Mouse (Mus musculus): ENCODE results near the gene Lgsn. TPM values are rescaled to one million over a fixed set of nuclear protein-coding genes. Genes with fewer than 3 reads are reported as not detected.

The Lgsn gene
- polyA plus RNA-seq, 1 experiment from 2014 or later: not detected

DNA sequence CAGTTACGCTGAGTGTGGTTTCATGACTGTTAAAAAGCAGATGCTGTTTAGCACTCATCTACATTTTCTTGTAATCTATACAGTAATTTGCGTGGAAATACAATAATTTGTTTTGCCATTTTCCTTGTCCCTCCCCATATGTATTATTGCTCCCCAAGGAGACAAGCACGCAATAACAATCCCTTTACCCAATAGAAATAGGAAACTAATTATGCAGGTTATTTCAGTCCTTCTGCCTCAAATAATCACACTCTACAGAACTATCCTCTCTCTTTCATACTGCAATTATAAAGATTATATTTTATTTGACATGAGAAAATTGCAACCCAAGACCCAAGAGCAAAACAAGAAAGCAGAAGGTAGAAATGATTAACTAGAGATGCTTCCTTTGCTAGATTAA, 20.8 kb downstream of the Lgsn start:
- no peak for DNase-seq (ENCODE audit: low spot score)
- no peaks in the 10 kb centered on the region for H3K4me1 ChIP-seq (replicated peaks; ENCODE audit: control insufficient read depth, insufficient read depth, low read length)
- 91% methylated on average over 3 of the region's 3 CpGs for WGBS
- no peaks in the 10 kb centered on the region for H3K36me3 ChIP-seq (ENCODE audit: control insufficient read depth, insufficient read depth, low read length)
- H3K9me3 ChIP-seq (ENCODE audit: control insufficient read depth, low read length): no peaks in the 10 kb centered on the region
- no peak overlapping the region for H3K4me2 ChIP-seq (ENCODE audit: low read length)
- H3K27ac ChIP-seq (ENCODE audit: low read depth): no peak overlapping the region
- no peak overlapping the region for H3K4me3 ChIP-seq (ENCODE audit: low read depth, low read length)
- no peaks in the 10 kb centered on the region for H3K27me3 ChIP-seq (replicated peaks; ENCODE audit: control insufficient read depth, insufficient read depth, low read length)
- H3K9ac ChIP-seq (ENCODE audit: low read length): no peak overlapping the region
- no peak for ATAC-seq (replicated peaks; ENCODE audit: low FRiP score, low TSS enrichment, low read depth)

DNA sequence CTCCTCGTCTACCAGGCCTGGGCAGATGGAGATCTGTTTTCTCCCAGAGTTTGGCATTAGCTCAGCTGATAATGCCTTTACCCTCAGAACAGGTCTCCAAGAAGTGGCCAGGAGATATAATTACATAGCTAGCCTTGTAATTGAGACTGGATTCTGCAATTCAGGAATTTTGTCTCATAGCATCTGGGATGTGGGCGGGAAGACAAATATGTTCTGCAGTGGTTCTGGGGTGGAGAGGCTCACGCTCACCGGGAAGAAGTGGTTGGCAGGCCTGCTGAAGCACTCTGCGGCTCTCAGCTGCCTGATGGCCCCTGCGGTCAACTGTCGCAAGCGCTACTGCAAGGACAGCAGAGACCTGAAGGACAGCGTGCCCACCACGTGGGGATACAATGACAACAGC, 27.6 kb downstream of the Lgsn start:
- no peak overlapping the region for H3K4me2 ChIP-seq (ENCODE audit: low read length)
- no peak overlapping the region for H3K27ac ChIP-seq (ENCODE audit: low read depth)
- H3K9me3 ChIP-seq (ENCODE audit: control insufficient read depth, low read length): no peaks in the 10 kb centered on the region
- 89% methylated on average over 10 of the region's 10 CpGs for WGBS
- ATAC-seq (replicated peaks; ENCODE audit: low FRiP score, low TSS enrichment, low read depth) (no peak), DNase-seq (ENCODE audit: low spot score) (no peak)
- no peak overlapping the region for H3K9ac ChIP-seq (ENCODE audit: low read length)
- H3K4me1 ChIP-seq (replicated peaks; ENCODE audit: control insufficient read depth, insufficient read depth, low read length): no peaks in the 10 kb centered on the region
- no peaks in the 10 kb centered on the region for H3K36me3 ChIP-seq (ENCODE audit: control insufficient read depth, insufficient read depth, low read length)
- H3K27me3 ChIP-seq (replicated peaks; ENCODE audit: control insufficient read depth, insufficient read depth, low read length): no peaks in the 10 kb centered on the region
- H3K4me3 ChIP-seq (ENCODE audit: low read depth, low read length): no peak overlapping the region

DNA sequence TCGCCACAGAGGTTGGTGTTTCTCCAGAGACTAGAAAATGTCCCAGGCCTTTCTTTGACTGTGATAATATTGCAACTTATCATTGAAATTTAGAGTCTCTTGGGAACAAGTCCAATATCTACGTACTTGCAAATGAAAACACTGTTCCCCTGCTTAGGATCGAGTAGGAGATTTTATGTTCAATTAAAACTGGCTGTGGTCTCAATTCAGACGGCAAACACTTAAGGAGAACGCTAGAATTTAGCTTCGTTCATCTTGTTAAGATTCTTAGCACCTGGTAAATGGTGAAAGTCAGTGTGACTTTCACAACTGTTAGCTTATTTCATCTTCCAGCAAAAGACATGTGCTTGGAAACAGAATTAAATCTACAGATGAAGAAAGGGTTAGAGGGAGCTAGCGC, 29.1 kb downstream of the Lgsn start:
- Histone ChIP-seq H3K9ac (ENCODE audit: low read length) (no peak overlapping the region), H3K27ac (ENCODE audit: low read depth) (no peak overlapping the region), H3K9me3 (ENCODE audit: control insufficient read depth, low read length) (no peaks in the 10 kb centered on the region), H3K27me3 (replicated peaks; ENCODE audit: control insufficient read depth, insufficient read depth, low read length) (no peaks in the 10 kb centered on the region), H3K4me1 (replicated peaks; ENCODE audit: control insufficient read depth, insufficient read depth, low read length) (no peaks in the 10 kb centered on the region), H3K4me2 (ENCODE audit: low read length) (no peak overlapping the region), H3K36me3 (ENCODE audit: control insufficient read depth, insufficient read depth, low read length) (no peaks in the 10 kb centered on the region), H3K4me3 (ENCODE audit: low read depth, low read length) (no peak overlapping the region)
- no peak for DNase-seq (ENCODE audit: low spot score)
- no peak for ATAC-seq (replicated peaks; ENCODE audit: low FRiP score, low TSS enrichment, low read depth)
- WGBS: 87% methylated on average over 7 of the region's 7 CpGs

DNA sequence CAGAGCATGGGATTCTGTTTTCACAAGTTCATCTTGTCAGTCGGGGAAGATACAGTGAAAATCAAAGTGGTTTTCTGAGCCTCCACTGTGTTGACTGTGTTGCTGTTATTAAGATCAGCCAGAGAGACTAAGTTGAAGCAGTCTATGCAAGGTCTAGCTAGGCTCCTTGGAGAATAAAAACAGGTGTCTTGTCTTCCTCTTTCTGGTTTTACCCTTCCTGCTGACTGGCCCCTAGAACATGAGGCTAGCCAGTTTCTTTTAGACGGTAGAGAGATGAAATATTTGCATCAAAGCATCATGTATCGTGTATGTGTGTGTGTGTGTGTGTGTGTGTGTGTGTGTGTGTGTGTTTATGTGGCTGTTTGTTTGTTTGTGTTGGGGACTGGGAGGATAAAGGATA, 29.6 kb downstream of the Lgsn start:
- 66% methylated on average over 3 of the region's 3 CpGs for WGBS
- no peaks in the 10 kb centered on the region for H3K36me3 ChIP-seq (ENCODE audit: control insufficient read depth, insufficient read depth, low read length)
- ATAC-seq (replicated peaks; ENCODE audit: low FRiP score, low TSS enrichment, low read depth): no peak
- no peak overlapping the region for H3K9ac ChIP-seq (ENCODE audit: low read length)
- no peak for DNase-seq (ENCODE audit: low spot score)
- no peak overlapping the region for H3K4me2 ChIP-seq (ENCODE audit: low read length)
- no peaks in the 10 kb centered on the region for H3K27me3 ChIP-seq (replicated peaks; ENCODE audit: control insufficient read depth, insufficient read depth, low read length)
- no peaks in the 10 kb centered on the region for H3K4me1 ChIP-seq (replicated peaks; ENCODE audit: control insufficient read depth, insufficient read depth, low read length)
- no peak overlapping the region for H3K4me3 ChIP-seq (ENCODE audit: low read depth, low read length)
- no peak overlapping the region for H3K27ac ChIP-seq (ENCODE audit: low read depth)
- H3K9me3 ChIP-seq (ENCODE audit: control insufficient read depth, low read length): no peaks in the 10 kb centered on the region

DNA sequence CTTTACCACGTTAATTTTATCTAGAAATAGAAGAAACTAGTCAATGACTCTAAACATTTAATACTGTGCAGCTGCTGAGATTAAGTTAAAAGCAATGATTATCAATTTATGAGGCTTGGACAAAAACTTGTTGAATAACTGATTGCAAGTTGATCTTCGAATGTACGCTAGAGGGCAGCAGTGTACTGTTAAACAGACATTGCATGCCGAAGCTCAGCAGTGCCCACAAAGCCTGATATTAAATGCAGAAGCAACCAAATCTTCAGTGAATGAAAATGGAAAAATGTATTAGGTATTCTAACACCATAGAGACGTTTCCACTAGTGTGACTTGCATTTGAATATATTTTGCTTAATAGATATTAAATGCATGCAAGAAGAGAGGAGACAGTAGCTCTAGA, 33.9 kb downstream of the Lgsn start:
- no peak overlapping the region for H3K4me3 ChIP-seq (ENCODE audit: low read depth, low read length)
- 1% methylated on average over 5 of the region's 5 CpGs for WGBS
- DNase-seq (ENCODE audit: low spot score) (peak; percentile 57), ATAC-seq (replicated peaks; ENCODE audit: low FRiP score, low TSS enrichment, low read depth) (no peak)
- no peaks in the 10 kb centered on the region for H3K27me3 ChIP-seq (replicated peaks; ENCODE audit: control insufficient read depth, insufficient read depth, low read length)
- H3K27ac ChIP-seq (ENCODE audit: low read depth): no peak overlapping the region
- H3K4me1 ChIP-seq (replicated peaks; ENCODE audit: control insufficient read depth, insufficient read depth, low read length): no peaks in the 10 kb centered on the region
- no peak overlapping the region for H3K4me2 ChIP-seq (ENCODE audit: low read length)
- no peak overlapping the region for H3K9ac ChIP-seq (ENCODE audit: low read length)
- no peaks in the 10 kb centered on the region for H3K9me3 ChIP-seq (ENCODE audit: control insufficient read depth, low read length)
- no peaks in the 10 kb centered on the region for H3K36me3 ChIP-seq (ENCODE audit: control insufficient read depth, insufficient read depth, low read length)

DNA sequence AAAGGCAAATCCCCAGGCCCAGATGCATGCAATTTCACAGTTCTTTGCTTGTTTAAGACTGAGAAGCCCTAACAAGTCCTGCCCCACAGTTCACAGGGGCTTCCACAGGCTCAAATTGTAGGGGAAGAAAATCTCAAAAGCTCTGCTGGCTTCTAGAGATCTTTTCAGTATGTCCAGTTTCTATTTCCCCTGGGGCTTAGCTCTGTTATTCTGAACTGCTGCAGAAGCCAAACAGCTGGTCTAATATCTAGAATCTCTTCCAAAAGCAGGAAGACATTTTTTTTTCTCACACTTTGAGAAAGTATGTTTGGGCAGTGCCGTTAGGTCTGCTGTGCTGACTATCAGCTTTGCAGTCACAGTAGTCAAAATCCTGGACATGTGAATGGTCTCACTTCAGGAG, 38.6 kb downstream of the Lgsn start:
- DNase-seq (ENCODE audit: low spot score) (no peak), ATAC-seq (replicated peaks; ENCODE audit: low FRiP score, low TSS enrichment, low read depth) (no peak)
- H3K4me1 ChIP-seq (replicated peaks; ENCODE audit: control insufficient read depth, insufficient read depth, low read length): no peaks in the 10 kb centered on the region
- no peaks in the 10 kb centered on the region for H3K27me3 ChIP-seq (replicated peaks; ENCODE audit: control insufficient read depth, insufficient read depth, low read length)
- H3K36me3 ChIP-seq (ENCODE audit: control insufficient read depth, insufficient read depth, low read length): no peaks in the 10 kb centered on the region
- no peak overlapping the region for H3K4me2 ChIP-seq (ENCODE audit: low read length)
- H3K27ac ChIP-seq (ENCODE audit: low read depth): no peak overlapping the region
- no peak overlapping the region for H3K4me3 ChIP-seq (ENCODE audit: low read depth, low read length)
- no peaks in the 10 kb centered on the region for H3K9me3 ChIP-seq (ENCODE audit: control insufficient read depth, low read length)
- WGBS: 38% methylated on average over 1 of the region's 1 CpGs
- H3K9ac ChIP-seq (ENCODE audit: low read length): no peak overlapping the region

DNA sequence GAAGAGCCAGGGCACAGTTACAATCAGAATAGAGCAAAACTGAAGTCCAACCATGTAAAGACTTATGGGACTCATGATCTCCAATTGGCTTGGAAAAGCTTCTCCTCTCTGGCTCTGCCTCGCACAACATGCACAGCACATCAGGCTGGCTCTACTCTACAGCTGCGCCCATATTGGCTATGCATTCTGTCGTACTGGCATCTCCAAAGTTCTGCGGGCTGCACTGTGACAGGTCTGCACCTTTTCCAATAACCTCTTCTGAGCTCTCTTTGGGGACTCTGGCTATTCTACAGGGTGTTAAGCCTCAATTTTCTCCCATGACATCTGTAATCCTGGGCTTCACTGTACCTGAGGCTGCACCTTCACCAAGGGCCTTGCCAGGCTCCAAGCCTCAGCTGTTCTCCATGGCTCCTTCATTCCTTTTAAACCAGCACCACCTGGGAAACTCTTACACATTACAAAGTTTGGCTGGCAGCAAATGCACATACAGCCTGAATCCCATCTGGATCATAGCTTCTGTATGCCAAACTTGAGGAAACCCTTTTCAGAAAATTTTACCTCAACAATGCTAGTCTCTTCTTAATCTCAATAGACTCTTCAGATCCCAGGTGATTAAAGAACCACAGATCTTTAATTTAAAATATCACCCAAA, 44.5 kb downstream of the Lgsn start:
- Histone ChIP-seq H3K4me2 (ENCODE audit: low read length) (no peak overlapping the region), H3K36me3 (ENCODE audit: control insufficient read depth, insufficient read depth, low read length) (no peaks in the 10 kb centered on the region), H3K9ac (ENCODE audit: low read length) (no peak overlapping the region), H3K4me1 (replicated peaks; ENCODE audit: control insufficient read depth, insufficient read depth, low read length) (no peaks in the 10 kb centered on the region), H3K9me3 (ENCODE audit: control insufficient read depth, low read length) (no peaks in the 10 kb centered on the region), H3K4me3 (ENCODE audit: low read depth, low read length) (no peak overlapping the region), H3K27ac (ENCODE audit: low read depth) (no peak overlapping the region), H3K27me3 (replicated peaks; ENCODE audit: control insufficient read depth, insufficient read depth, low read length) (no peaks in the 10 kb centered on the region)
- WGBS: 96% methylated on average over 4 of the region's 4 CpGs
- no peak for DNase-seq (ENCODE audit: low spot score)
- no peak for ATAC-seq (replicated peaks; ENCODE audit: low FRiP score, low TSS enrichment, low read depth)

DNA sequence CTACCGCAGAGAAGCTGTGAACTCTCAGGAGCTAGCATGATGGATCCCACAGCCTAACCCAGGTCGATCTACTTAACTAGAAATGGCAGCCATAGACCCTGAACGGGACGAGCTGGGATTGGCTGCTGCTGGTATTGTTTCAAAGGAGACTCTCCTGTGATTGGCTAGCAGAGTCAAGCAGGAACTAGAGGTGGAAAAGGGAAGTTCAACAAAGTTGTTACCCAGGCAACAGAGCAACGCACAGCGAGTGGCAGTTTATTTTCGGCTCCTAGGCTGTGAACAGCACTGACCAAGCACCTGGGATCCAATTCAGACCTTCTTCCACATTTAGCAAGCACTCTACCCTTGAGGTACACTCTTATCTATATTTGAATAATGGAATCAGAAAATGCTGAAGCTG, 46.4 kb downstream of the Lgsn start, which contains the start of the genes 4931428L18Rik and Pih1d3:
TSS of gene 4931428L18Rik (minus strand) at position 121 of the 400 bp plus-strand sequence.
TSS of gene Pih1d3 (plus strand) at position 275 of the 400 bp plus-strand sequence.
- ATAC-seq (replicated peaks; ENCODE audit: low FRiP score, low TSS enrichment, low read depth) (no peak), DNase-seq (ENCODE audit: low spot score) (no peak)
- H3K4me3 ChIP-seq (ENCODE audit: low read depth, low read length): no peak within 1 kb of the TSS
- no peak within 1 kb of the TSS for H3K27ac ChIP-seq (ENCODE audit: low read depth)
- no peak within 1 kb of the TSS for H3K9ac ChIP-seq (ENCODE audit: low read length)
- H3K9me3 ChIP-seq (ENCODE audit: control insufficient read depth, low read length): no peaks in the 10 kb centered on the region
- no peaks in the 10 kb centered on the region for H3K4me1 ChIP-seq (replicated peaks; ENCODE audit: control insufficient read depth, insufficient read depth, low read length)
- H3K27me3 ChIP-seq (replicated peaks; ENCODE audit: control insufficient read depth, insufficient read depth, low read length): no peaks in the 10 kb centered on the region
- 84% methylated on average over 7 of the region's 7 CpGs for WGBS
- no peak within 1 kb of the TSS for H3K4me2 ChIP-seq (ENCODE audit: low read length)
- H3K36me3 ChIP-seq (ENCODE audit: control insufficient read depth, insufficient read depth, low read length): no peaks in the 10 kb centered on the region

DNA sequence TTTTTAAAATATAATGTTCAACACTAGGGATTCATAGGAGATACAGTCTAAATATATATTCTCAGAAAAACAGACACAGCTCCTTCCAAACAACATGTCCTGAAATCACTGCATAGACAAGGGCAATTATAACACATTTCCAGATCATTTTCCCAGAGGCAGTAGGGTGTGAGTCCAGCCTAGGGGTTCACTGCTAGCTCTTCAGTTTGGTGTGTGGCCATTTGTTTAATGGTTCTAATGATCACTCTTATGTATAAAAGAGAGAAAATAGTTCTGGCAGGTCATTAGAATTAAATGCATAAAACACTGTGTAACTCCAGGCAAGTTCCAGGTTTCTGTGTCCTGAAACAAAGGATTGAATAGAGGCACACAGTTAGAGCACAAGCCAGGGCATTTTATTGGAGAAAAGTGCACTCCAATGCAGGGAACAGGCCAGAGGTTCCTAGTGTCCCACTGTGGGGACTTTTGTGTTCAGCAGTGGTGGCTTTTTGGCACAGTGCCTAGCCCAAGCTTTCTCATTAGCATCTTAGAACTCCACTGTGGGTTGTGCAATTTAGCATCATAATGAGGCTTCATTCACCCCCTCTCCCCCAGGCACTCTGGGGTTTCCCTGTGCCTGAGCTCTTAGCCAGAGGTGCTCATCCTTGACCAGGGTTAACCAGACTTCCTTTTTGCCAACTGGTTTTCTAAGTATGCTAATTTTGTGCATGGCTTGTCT, 57.3 kb downstream of the Lgsn start:
- H3K9ac ChIP-seq (ENCODE audit: low read length): no peak overlapping the region
- H3K4me3 ChIP-seq (ENCODE audit: low read depth, low read length): no peak overlapping the region
- no peaks in the 10 kb centered on the region for H3K36me3 ChIP-seq (ENCODE audit: control insufficient read depth, insufficient read depth, low read length)
- no peak overlapping the region for H3K4me2 ChIP-seq (ENCODE audit: low read length)
- no peaks in the 10 kb centered on the region for H3K4me1 ChIP-seq (replicated peaks; ENCODE audit: control insufficient read depth, insufficient read depth, low read length)
- H3K27ac ChIP-seq (ENCODE audit: low read depth): no peak overlapping the region
- H3K27me3 ChIP-seq (replicated peaks; ENCODE audit: control insufficient read depth, insufficient read depth, low read length): no peaks in the 10 kb centered on the region
- no peaks in the 10 kb centered on the region for H3K9me3 ChIP-seq (ENCODE audit: control insufficient read depth, low read length)
- DNase-seq (ENCODE audit: low spot score) (no peak), ATAC-seq (replicated peaks; ENCODE audit: low FRiP score, low TSS enrichment, low read depth) (no peak)
